Mouse (Mus musculus): ENCODE data around the gene Dmkn. TPM values are rescaled to one million over a fixed set of nuclear protein-coding genes. Genes with fewer than 3 reads are reported as not detected.
"Not testable (repeated sequence)": the region's sequence is repeated elsewhere in the genome, so short reads cannot be mapped to it uniquely, and the experiment has no call there.

Dmkn gene
- polyA plus RNA-seq, 1 experiment, result not detected

DNA sequence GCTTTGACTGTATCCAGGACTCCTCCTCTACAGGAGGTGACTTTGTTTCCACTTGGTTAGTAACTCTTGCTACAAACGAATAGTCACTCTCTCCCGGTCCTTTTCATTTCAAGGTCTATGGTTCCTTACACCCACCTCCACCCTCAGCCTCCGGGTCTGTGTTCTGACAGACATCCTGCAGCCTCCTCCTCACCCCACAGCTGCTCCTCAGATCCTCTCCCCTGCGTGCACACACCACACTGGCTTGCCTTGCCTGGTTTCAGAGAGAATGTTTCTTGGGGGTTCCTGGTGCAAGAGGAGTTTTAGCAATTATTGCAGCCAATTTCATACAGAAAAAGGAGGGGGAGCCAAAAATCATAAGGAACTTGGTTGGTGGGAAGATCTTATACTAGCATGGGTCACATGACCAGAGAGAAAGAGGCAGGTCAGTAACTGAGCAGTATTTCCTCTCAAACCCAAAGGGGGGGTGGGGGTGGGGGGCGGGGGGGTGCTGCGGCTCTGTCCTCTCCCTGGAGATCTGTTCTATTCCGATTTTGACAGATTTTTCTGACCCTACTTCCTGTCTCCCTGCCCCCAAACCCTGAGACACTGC is 57.4 kb downstream of the Dmkn start:
- no peak for TF ChIP-seq POLR2A (IDR thresholded peaks at IDR 0.05; ENCODE audit: insufficient read depth, low read depth, low read length)
- TF ChIP-seq CTCF (IDR thresholded peaks at IDR 0.05; ENCODE audit: insufficient read depth, low read depth, low read length), result no peak

GRCm38 (mm10) chr7:30821532-30821931 is 58.0 kb downstream of the Dmkn start:
- no peak for TF ChIP-seq POLR2A (IDR thresholded peaks at IDR 0.05; ENCODE audit: insufficient read depth, low read depth, low read length)
- TF ChIP-seq CTCF (IDR thresholded peaks at IDR 0.05; ENCODE audit: insufficient read depth, low read depth, low read length), result no peak
- Histone ChIP-seq H3K4me3 (ENCODE audit: insufficient read depth, low read depth, low read length) (no peak overlapping the region), H3K27ac (ENCODE audit: insufficient read depth, low read depth, low read length) (no peak overlapping the region), H3K4me1 (ENCODE audit: control insufficient read depth, insufficient read depth, low read length) (peaks cover 10% of the 10 kb centered on the region)
- WGBS, result 84% methylated on average over 5 of the region's 5 CpGs

More for the DNA sequence above, 57.4 kb downstream of the Dmkn start:
- Histone ChIP-seq H3K4me1 (ENCODE audit: control insufficient read depth, insufficient read depth, low read length) (peaks cover 10% of the 10 kb centered on the region), H3K27ac (ENCODE audit: insufficient read depth, low read depth, low read length) (no peak overlapping the region), H3K4me3 (ENCODE audit: insufficient read depth, low read depth, low read length) (no peak overlapping the region)
- WGBS, result 41% methylated on average over 7 of the region's 7 CpGs

DNA sequence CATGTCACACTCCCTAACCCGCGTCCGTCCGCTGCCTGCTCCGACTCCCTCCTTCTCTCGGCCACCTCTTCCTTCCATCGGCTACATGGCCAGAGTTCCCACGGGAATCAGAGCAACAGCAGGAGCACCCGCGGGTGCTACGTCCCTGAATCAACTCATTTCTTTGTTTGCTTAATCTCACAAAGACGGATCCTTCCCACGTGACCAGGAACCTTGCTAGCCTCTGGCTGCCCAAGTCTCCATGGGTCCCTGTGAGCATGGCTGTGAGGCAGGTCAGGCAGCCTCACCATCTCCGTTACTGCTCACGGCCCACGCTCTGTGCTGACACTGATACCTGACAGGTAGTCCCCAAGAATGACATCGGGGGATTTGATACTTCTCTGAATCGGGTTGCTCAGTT is 60.1 kb downstream of the Dmkn start, which contains the start of gene Ffar2:
Gene Ffar2 (minus strand): TSS at position 101 of the 400 bp plus-strand sequence.
- WGBS, result 85% methylated on average over 18 of the region's 18 CpGs
- Histone ChIP-seq H3K4me1 (ENCODE audit: control insufficient read depth, insufficient read depth, low read length) (peaks cover 10% of the 10 kb centered on the region), H3K4me3 (ENCODE audit: insufficient read depth, low read depth, low read length) (no peak within 1 kb of the TSS), H3K27ac (ENCODE audit: insufficient read depth, low read depth, low read length) (no peak within 1 kb of the TSS)
- TF ChIP-seq CTCF (IDR thresholded peaks at IDR 0.05; ENCODE audit: insufficient read depth, low read depth, low read length) (no peak), POLR2A (IDR thresholded peaks at IDR 0.05; ENCODE audit: insufficient read depth, low read depth, low read length) (no peak)

- WGBS, result 93% methylated on average over 3 of the region's 3 CpGs
- Histone ChIP-seq H3K4me1 (ENCODE audit: control insufficient read depth, insufficient read depth, low read length) (peaks cover 10% of the 10 kb centered on the region), H3K4me3 (ENCODE audit: insufficient read depth, low read depth, low read length) (no peak overlapping the region), H3K27ac (ENCODE audit: insufficient read depth, low read depth, low read length) (no peak overlapping the region)
- TF ChIP-seq CTCF (IDR thresholded peaks at IDR 0.05; ENCODE audit: insufficient read depth, low read depth, low read length) (no peak), POLR2A (IDR thresholded peaks at IDR 0.05; ENCODE audit: insufficient read depth, low read depth, low read length) (no peak)
These were observed 60.8 kb downstream of the Dmkn start for GRCm38 (mm10) chr7:30824306-30824705.

DNA sequence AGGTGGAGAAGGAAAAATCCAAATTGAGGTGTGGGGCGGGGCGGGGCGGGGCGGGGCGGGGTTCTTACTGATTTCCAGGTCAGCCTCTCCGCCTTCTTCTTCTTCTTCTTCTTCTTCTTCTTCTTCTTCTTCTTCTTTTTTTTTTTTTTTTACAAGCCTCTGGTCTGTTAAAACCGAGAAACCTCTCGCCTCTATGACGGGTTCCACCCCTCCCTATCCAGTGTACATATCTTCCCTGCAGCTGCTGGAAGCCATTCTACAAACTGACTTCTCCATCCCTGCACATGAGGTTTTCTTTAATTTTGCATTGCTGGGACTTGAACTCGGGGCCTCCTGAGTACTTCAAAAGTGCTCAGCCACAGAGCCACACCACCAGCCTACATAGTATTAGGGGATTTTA is 63.1 kb downstream of the Dmkn start:
- Histone ChIP-seq H3K4me3 (ENCODE audit: insufficient read depth, low read depth, low read length) (no peak overlapping the region), H3K27ac (ENCODE audit: insufficient read depth, low read depth, low read length) (no peak overlapping the region), H3K4me1 (ENCODE audit: control insufficient read depth, insufficient read depth, low read length) (no peaks in the 10 kb centered on the region)
- WGBS, result 91% methylated on average over 10 of the region's 10 CpGs
- TF ChIP-seq POLR2A (IDR thresholded peaks at IDR 0.05; ENCODE audit: insufficient read depth, low read depth, low read length) (no peak), CTCF (IDR thresholded peaks at IDR 0.05; ENCODE audit: insufficient read depth, low read depth, low read length) (no peak)

- not testable (repeated sequence) for H3K4me1 ChIP-seq (ENCODE audit: control insufficient read depth, insufficient read depth, low read length); H3K27ac ChIP-seq (ENCODE audit: insufficient read depth, low read depth, low read length); H3K4me3 ChIP-seq (ENCODE audit: insufficient read depth, low read depth, low read length)
These were observed 65.3 kb downstream of the Dmkn start for GRCm38 (mm10) chr7:30828871-30829270.

DNA sequence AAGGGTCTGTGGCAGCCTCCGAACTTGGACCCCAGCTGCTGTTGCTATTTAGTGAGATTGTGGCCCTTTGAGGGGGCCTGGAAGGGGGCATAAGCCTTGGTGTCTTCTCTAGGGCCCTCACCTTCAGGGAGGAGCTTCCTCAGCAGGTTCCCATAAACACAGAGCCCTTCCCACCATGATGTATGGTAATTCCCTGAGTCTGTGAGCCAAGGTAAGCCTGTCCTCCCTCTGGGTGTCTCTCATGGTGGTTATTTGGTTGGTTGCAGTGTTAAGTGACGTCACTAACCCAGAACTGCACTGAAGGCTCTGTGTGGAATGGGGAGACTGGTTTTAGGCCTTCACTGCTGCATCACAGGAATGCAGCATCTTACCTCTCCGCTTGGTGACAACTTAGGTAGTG is 65.9 kb downstream of the Dmkn start:
- Histone ChIP-seq H3K4me3 (ENCODE audit: insufficient read depth, low read depth, low read length) (no peak overlapping the region), H3K4me1 (ENCODE audit: control insufficient read depth, insufficient read depth, low read length) (no peaks in the 10 kb centered on the region), H3K27ac (ENCODE audit: insufficient read depth, low read depth, low read length) (no peak overlapping the region)
- WGBS, result 74% methylated on average over 3 of the region's 3 CpGs
- TF ChIP-seq CTCF (IDR thresholded peaks at IDR 0.05; ENCODE audit: insufficient read depth, low read depth, low read length) (no peak), POLR2A (IDR thresholded peaks at IDR 0.05; ENCODE audit: insufficient read depth, low read depth, low read length) (no peak)

Other genes starting within 250 kb of the Dmkn start
- not detected in 2 replicates for gene Arhgap33, start 228.7 kb upstream of the Dmkn start, polyA plus RNA-seq (2012; ENCODE audit: insufficient read depth, insufficient read length, low replicate concordance, missing spikeins)
- not detected in 2 replicates for gene Hspb6, start 211.6 kb upstream of the Dmkn start, polyA plus RNA-seq (2012; ENCODE audit: insufficient read depth, insufficient read length, low replicate concordance, missing spikeins)
- not detected in 2 replicates for gene Proser3, start 211.5 kb upstream of the Dmkn start, polyA plus RNA-seq (2012; ENCODE audit: insufficient read depth, insufficient read length, low replicate concordance, missing spikeins)
- not detected in 2 replicates for gene Lin37, start 203.9 kb upstream of the Dmkn start, polyA plus RNA-seq (2012; ENCODE audit: insufficient read depth, insufficient read length, low replicate concordance, missing spikeins)
- not detected in 2 replicates for gene U2af1l4, start 200.5 kb upstream of the Dmkn start, polyA plus RNA-seq (2012; ENCODE audit: insufficient read depth, insufficient read length, low replicate concordance, missing spikeins)
- gene Gm49396, start 200.4 kb upstream of the Dmkn start, polyA plus RNA-seq (2012; ENCODE audit: insufficient read depth, insufficient read length, low replicate concordance, missing spikeins), result not detected in 2 replicates
- not detected in 2 replicates for gene Psenen, start 200.1 kb upstream of the Dmkn start, polyA plus RNA-seq (2012; ENCODE audit: insufficient read depth, insufficient read length, low replicate concordance, missing spikeins)
- not detected in 2 replicates for gene Igflr1, start 198.3 kb upstream of the Dmkn start, polyA plus RNA-seq (2012; ENCODE audit: insufficient read depth, insufficient read length, low replicate concordance, missing spikeins)
- gene Kmt2b, start 175.0 kb upstream of the Dmkn start, polyA plus RNA-seq (2012; ENCODE audit: insufficient read depth, insufficient read length, low replicate concordance, missing spikeins), result 696 TPM in 1 of 2 replicates, not detected in the other
- not detected in 2 replicates for gene Zbtb32, start 164.8 kb upstream of the Dmkn start, polyA plus RNA-seq (2012; ENCODE audit: insufficient read depth, insufficient read length, low replicate concordance, missing spikeins)
- gene Upk1a, start 150.9 kb upstream of the Dmkn start, polyA plus RNA-seq (2012; ENCODE audit: insufficient read depth, insufficient read length, low replicate concordance, missing spikeins), result not detected in 2 replicates
- gene Cox6b1, start 137.6 kb upstream of the Dmkn start, polyA plus RNA-seq (2012; ENCODE audit: insufficient read depth, insufficient read length, low replicate concordance, missing spikeins), result 1,523 TPM in 1 of 2 replicates, not detected in the other
- gene Etv2, start 127.9 kb upstream of the Dmkn start, polyA plus RNA-seq (2012; ENCODE audit: insufficient read depth, insufficient read length, low replicate concordance, missing spikeins), result not detected in 2 replicates
- not detected in 2 replicates for gene Rbm42, start 113.4 kb upstream of the Dmkn start, polyA plus RNA-seq (2012; ENCODE audit: insufficient read depth, insufficient read length, low replicate concordance, missing spikeins)
- gene Haus5, start 98.8 kb upstream of the Dmkn start, polyA plus RNA-seq (2012; ENCODE audit: insufficient read depth, insufficient read length, low replicate concordance, missing spikeins), result not detected in 2 replicates
- gene Pmis2, start 92.2 kb upstream of the Dmkn start, polyA plus RNA-seq (2012; ENCODE audit: insufficient read depth, insufficient read length, low replicate concordance, missing spikeins), result not detected in 2 replicates
- gene 2200002J24Rik, start 64.8 kb upstream of the Dmkn start, polyA plus RNA-seq (2012; ENCODE audit: insufficient read depth, insufficient read length, low replicate concordance, missing spikeins), result not detected in 2 replicates
- gene Atp4a, start 51.5 kb upstream of the Dmkn start, polyA plus RNA-seq (2012; ENCODE audit: insufficient read depth, insufficient read length, low replicate concordance, missing spikeins), result not detected in 2 replicates
- not detected in 2 replicates for gene Tmem147, start 34.2 kb upstream of the Dmkn start, polyA plus RNA-seq (2012; ENCODE audit: insufficient read depth, insufficient read length, low replicate concordance, missing spikeins)
- gene Gapdhs, start 20.1 kb upstream of the Dmkn start, polyA plus RNA-seq (2012; ENCODE audit: insufficient read depth, insufficient read length, low replicate concordance, missing spikeins), result not detected in 2 replicates
- not detected in 2 replicates for gene Sbsn, start 12.3 kb upstream of the Dmkn start, polyA plus RNA-seq (2012; ENCODE audit: insufficient read depth, insufficient read length, low replicate concordance, missing spikeins)
- gene Krtdap, start 24.1 kb downstream of the Dmkn start, polyA plus RNA-seq (2012; ENCODE audit: insufficient read depth, insufficient read length, low replicate concordance, missing spikeins), result not detected in 2 replicates
- gene Ffar2, start 60.0 kb downstream of the Dmkn start, polyA plus RNA-seq (2012; ENCODE audit: insufficient read depth, insufficient read length, low replicate concordance, missing spikeins), result not detected in 2 replicates
- gene Ffar3, start 92.4 kb downstream of the Dmkn start, polyA plus RNA-seq (2012; ENCODE audit: insufficient read depth, insufficient read length, low replicate concordance, missing spikeins), result not detected in 2 replicates
- gene Ffar1, start 97.8 kb downstream of the Dmkn start, polyA plus RNA-seq (2012; ENCODE audit: insufficient read depth, insufficient read length, low replicate concordance, missing spikeins), result not detected in 2 replicates
- gene Cd22, start 116.6 kb downstream of the Dmkn start, polyA plus RNA-seq (2012; ENCODE audit: insufficient read depth, insufficient read length, low replicate concordance, missing spikeins), result not detected in 2 replicates
- gene Mag, start 151.1 kb downstream of the Dmkn start, polyA plus RNA-seq (2012; ENCODE audit: insufficient read depth, insufficient read length, low replicate concordance, missing spikeins), result not detected in 2 replicates
- not detected in 2 replicates for gene Hamp2, start 160.9 kb downstream of the Dmkn start, polyA plus RNA-seq (2012; ENCODE audit: insufficient read depth, insufficient read length, low replicate concordance, missing spikeins)
- not detected in 2 replicates for gene Hamp, start 180.3 kb downstream of the Dmkn start, polyA plus RNA-seq (2012; ENCODE audit: insufficient read depth, insufficient read length, low replicate concordance, missing spikeins)
- 282 TPM in 1 of 2 replicates, not detected in the other for gene Usf2, start 193.0 kb downstream of the Dmkn start, polyA plus RNA-seq (2012; ENCODE audit: insufficient read depth, insufficient read length, low replicate concordance, missing spikeins)
- gene Lsr, start 209.7 kb downstream of the Dmkn start, polyA plus RNA-seq (2012; ENCODE audit: insufficient read depth, insufficient read length, low replicate concordance, missing spikeins), result not detected in 2 replicates
- not detected in 2 replicates for gene Fam187b, start 210.0 kb downstream of the Dmkn start, polyA plus RNA-seq (2012; ENCODE audit: insufficient read depth, insufficient read length, low replicate concordance, missing spikeins)

Measured in olfactory bulb, adult 2 months (tissue).